Mouse (Mus musculus) heart, adult 2 months (tissue): ENCODE results near the gene Dpm1. TPM values are rescaled to one million over a fixed set of nuclear protein-coding genes. Genes with fewer than 3 reads are reported as not detected.

Experiments
- DNase-seq, 2 experiments: peaks; one replicate each; pipeline ENCODE4 v3.0.0; 2021
- H3K27ac ChIP-seq: fragments of 200-600 bp; 2 replicates; pipeline ENCODE4 v1.8.1; 2022
- H3K27me3 ChIP-seq: fragments of 200-500 bp; 2 replicates; pipeline ENCODE4 v1.6.1; 2012; ENCODE audit warnings: mild to moderate bottlenecking, low read length, inconsistent platforms, mixed read lengths; ENCODE audit not compliant: control insufficient read depth, insufficient read depth
- H3K36me3 ChIP-seq: fragments of 200-500 bp; 2 replicates; pipeline ENCODE4 v1.6.1; 2012; ENCODE audit warnings: low read length, inconsistent platforms; ENCODE audit not compliant: control insufficient read depth, insufficient read depth
- H3K4me1 ChIP-seq: fragments of 200-500 bp; 2 replicates; pipeline ENCODE4 v1.6.1; 2011; ENCODE audit warnings: low read length; ENCODE audit not compliant: control insufficient read depth, insufficient read depth
- H3K4me3 ChIP-seq: fragments of 200-600 bp; 2 replicates; pipeline ENCODE4 v1.8.1; 2022
- H3K79me2 ChIP-seq: fragments of 200-500 bp; replicated peaks from 2 replicates; pipeline ENCODE4 v1.6.1; 2012; ENCODE audit warnings: mild to moderate bottlenecking, inconsistent platforms, low read length, moderate library complexity, mixed read lengths; ENCODE audit not compliant: control insufficient read depth, insufficient read depth
- H3K9ac ChIP-seq: fragments of 200-500 bp; 2 replicates; pipeline ENCODE4 v1.6.1; 2012; ENCODE audit warnings: low read depth, mild to moderate bottlenecking, control low read depth, inconsistent platforms, low read length, mixed read lengths
- CTCF ChIP-seq: fragments of 200-600 bp; IDR thresholded peaks from 2 replicates; pipeline ENCODE4 v1.8.1; 2022; ENCODE audit warnings: antibody characterized with exemption, mild to moderate bottlenecking, moderate library complexity
- EP300 ChIP-seq: fragments of 200-500 bp; IDR thresholded peaks from 2 replicates; pipeline ENCODE4 v1.6.1; 2011; ENCODE audit warnings: low read depth, low read length, control low read depth; ENCODE audit not compliant: insufficient read depth
- POLR2A ChIP-seq: fragments of 200-500 bp; IDR thresholded peaks from 2 replicates; pipeline ENCODE4 v1.6.1; 2011; ENCODE audit warnings: mild to moderate bottlenecking, low read depth, low read length, control low read depth; ENCODE audit not compliant: insufficient read depth
- WGBS: fragments of 180-500 bp; shearing (Covaris S2); methylation state at CpG from one replicate; pipeline ENCODE4 v1.1.7; 2018; 5-methylcytosine and 5-hydroxymethylcytosine counted together
- intact Hi-C: fragments of 180-260 bp; cut with DNase I; formaldehyde crosslinking; loops from one replicate; pipeline ENCODE4 v1.15.1; 2025
- microRNA-seq, 2 experiments: library from miRNA; unstranded; fragments of <30 nt; microRNA quantifications; one replicate each; pipeline ENCODE4 v1.2.0; 2021
- polyA plus RNA-seq: library from polyadenylated mRNA; depleted of rRNA; stranded (reverse); fragments of >200 nt; gene quantifications from 2 replicates; pipeline ENCODE4 v1.2.3, GENCODE M21; 2012; rRNA removed
- total RNA-seq, 2 experiments: library from RNA; stranded (reverse); gene quantifications; 2 replicates each; pipeline ENCODE4 v1.2.3; 2021

The Dpm1 gene
- total and polyA plus RNA-seq, 3 experiments = 25.5 to 88.1 (median 77.6) TPM

DNA sequence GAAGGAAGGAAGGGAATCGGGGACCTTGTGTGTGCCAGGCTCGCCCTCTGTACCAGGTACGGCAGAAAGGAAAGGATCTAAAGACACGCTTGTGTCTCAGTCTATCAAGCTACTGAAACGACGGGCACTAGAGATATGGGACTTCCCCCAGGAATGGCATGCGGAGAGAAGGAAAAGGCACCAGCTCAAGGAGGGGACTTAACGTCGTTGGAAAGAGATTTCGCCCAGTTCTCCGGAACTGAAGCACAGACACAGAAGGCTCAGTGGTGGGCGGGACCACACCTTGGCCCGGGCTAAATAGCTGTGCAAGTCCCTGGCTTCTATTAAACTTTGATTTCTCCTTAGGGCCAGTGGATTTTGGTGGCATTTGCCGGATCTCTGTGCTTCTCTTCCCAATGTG is 68.4 kb downstream of the Dpm1 start:
- no peaks in the 10 kb centered on the region for H3K4me1 ChIP-seq
- H3K79me2 ChIP-seq = no peaks in the 10 kb centered on the region
- WGBS = 9% methylated on average over 14 of the region's 14 CpGs
- no peak overlapping the region for H3K27ac ChIP-seq
- TF ChIP-seq CTCF (no peak), POLR2A (no peak), EP300 (no peak)
- intact Hi-C loops = no loop called here
- H3K36me3 ChIP-seq = no peaks in the 10 kb centered on the region
- no peak for DNase-seq
- no peaks in the 10 kb centered on the region; the same call in 1 of the 2 replicates for H3K27me3 ChIP-seq
- H3K9ac ChIP-seq = no peak overlapping the region
- no peak overlapping the region; the same call in 1 of the 2 replicates for H3K4me3 ChIP-seq

DNA sequence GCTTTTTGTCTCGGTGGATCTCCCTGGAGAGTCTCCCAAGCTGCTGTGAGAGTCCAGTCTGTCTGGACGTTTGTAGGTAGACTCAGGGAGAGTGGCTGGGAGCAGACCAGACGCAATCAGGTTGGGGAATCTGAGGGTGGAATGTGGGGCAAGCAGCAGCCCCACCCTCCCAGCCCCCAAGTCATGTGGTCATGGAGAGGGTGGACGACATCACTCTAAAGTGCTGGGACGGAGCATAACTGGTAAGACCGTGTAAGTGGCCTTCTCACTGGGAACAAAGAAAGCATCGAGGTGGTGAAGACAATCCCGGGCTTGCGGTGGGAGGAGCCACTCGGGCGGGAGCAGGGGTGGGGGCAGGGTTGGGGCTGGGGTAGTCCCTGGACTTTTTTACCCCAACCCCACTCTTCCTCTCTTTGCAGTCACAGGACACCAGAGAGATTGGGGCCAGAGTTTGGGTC is 68.8 kb downstream of the Dpm1 start:
- no peaks in the 10 kb centered on the region for H3K36me3 ChIP-seq
- H3K4me1 ChIP-seq = no peaks in the 10 kb centered on the region
- DNase-seq = no peak
- H3K27ac ChIP-seq = no peak overlapping the region
- intact Hi-C loops = no loop called here
- no peak overlapping the region for H3K9ac ChIP-seq
- H3K4me3 ChIP-seq = peak overlapping the region; percentile 16; the same call in 1 of the 2 replicates
- H3K79me2 ChIP-seq = no peaks in the 10 kb centered on the region
- 9% methylated on average over 11 of the region's 11 CpGs for WGBS
- no peaks in the 10 kb centered on the region; the same call in 1 of the 2 replicates for H3K27me3 ChIP-seq
- TF ChIP-seq CTCF (no peak), POLR2A (no peak), EP300 (no peak)

DNA sequence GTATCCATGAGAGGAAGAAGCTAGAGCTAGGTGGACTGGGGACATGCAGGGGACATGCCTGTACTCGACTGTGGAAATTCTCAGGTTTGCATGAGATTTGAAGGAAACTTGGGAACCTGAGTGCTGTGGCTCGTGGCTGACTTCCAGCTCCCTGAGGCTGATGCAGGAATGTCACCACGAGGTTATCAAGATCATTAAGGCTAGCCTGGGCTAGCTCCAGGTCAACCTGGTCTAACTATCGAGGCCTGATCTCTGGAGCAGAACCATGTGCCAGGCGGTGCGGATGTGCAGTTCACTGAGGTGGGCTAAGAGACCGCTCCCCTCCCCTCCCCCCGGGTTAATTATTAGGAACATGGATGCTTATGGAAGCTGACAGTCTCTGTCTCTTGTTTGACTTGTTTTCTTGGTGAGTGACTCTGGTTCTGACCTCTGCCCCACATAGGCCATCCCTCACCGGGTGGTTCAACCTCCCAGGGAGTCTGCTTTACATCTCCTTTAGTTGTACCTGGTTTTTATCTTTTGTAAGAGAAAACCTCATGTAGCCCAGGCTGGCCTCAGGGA is 69.9 kb downstream of the Dpm1 start:
- H3K4me1 ChIP-seq = no peaks in the 10 kb centered on the region
- TF ChIP-seq CTCF = no peak
- TF ChIP-seq POLR2A = no peak
- TF ChIP-seq EP300 = no peak
- no peak overlapping the region for H3K9ac ChIP-seq
- H3K4me3 ChIP-seq = no peak overlapping the region
- no peak for DNase-seq
- intact Hi-C loops = no loop called here
- no peaks in the 10 kb centered on the region; the same call in 1 of the 2 replicates for H3K27me3 ChIP-seq
- no peaks in the 10 kb centered on the region for H3K79me2 ChIP-seq
- H3K36me3 ChIP-seq = no peaks in the 10 kb centered on the region
- H3K27ac ChIP-seq = no peak overlapping the region
- WGBS = 85% methylated on average over 9 of the region's 9 CpGs

Small RNA genes within 50 kb of the gene (microRNA-seq; reads per million reads assigned to microRNA genes)
- 0 reads per million in 2 experiments for gene Gm24561

Other genes with a start within 250 kb of the Dpm1 start
- under 1 TPM; 0.21 to 0.36 TPM for gene Ripor3, start 220.0 kb downstream of the Dpm1 start, total RNA-seq
- gene Ripor3, start 220.0 kb downstream of the Dpm1 start, polyA plus RNA-seq = 0.79 and 1.5 TPM in 2 replicates
- gene Pard6b, start 149.6 kb downstream of the Dpm1 start, total RNA-seq = 1 to 10 TPM; 2.0 to 2.2 TPM
- 2.4 TPM in 2 replicates for gene Pard6b, start 149.6 kb downstream of the Dpm1 start, polyA plus RNA-seq
- 10 to 100 TPM; 29.6 to 30.7 TPM for gene Adnp, start 23.5 kb downstream of the Dpm1 start, total RNA-seq
- 7.4 and 11.2 TPM in 2 replicates for gene Adnp, start 23.5 kb downstream of the Dpm1 start, polyA plus RNA-seq
- gene Gm20716, start 227 bp downstream of the Dpm1 start, total RNA-seq = 10 to 100 TPM; 11.5 to 14.7 TPM
- 4.4 and 15.9 TPM in 2 replicates for gene Gm20716, start 227 bp downstream of the Dpm1 start, polyA plus RNA-seq
- 1 to 10 TPM; 7.7 to 8.7 TPM for gene Mocs3, start within 50 bp of the Dpm1 start, total RNA-seq
- 4.0 TPM in 2 replicates for gene Mocs3, start within 50 bp of the Dpm1 start, polyA plus RNA-seq
- not detected for gene Kcng1, start 51.1 kb upstream of the Dpm1 start, total RNA-seq
- gene Kcng1, start 51.1 kb upstream of the Dpm1 start, polyA plus RNA-seq = 0.04 TPM in 1 of 2 replicates, not detected in the other